Mouse (Mus musculus) neural tube, embryonic 14.5 days (tissue): ENCODE data around the gene Rlf. TPM values are rescaled to one million over a fixed set of nuclear protein-coding genes. Genes with fewer than 3 reads are reported as not detected.
A peak's percentile ranks its signal among the peaks of the same experiment; 100 is the strongest.

Experiments
- ATAC-seq: fragments of 200-750 bp; cut with Nextera tagmentation; 2 replicates; pipeline ENCODE4 v1.8.0; 2017; ENCODE audit warnings: low read depth, mild to moderate bottlenecking, moderate TSS enrichment, moderate library complexity
- H3K27ac ChIP-seq: fragments of 300-500 bp; sonication (generic); 2 replicates; pipeline ENCODE4 v1.5.1; 2014; ENCODE audit warnings: low read depth, mild to moderate bottlenecking, control low read depth, low read length, moderate library complexity, mixed read lengths
- H3K27me3 ChIP-seq: fragments of 300-500 bp; sonication (generic); 2 replicates; pipeline ENCODE4 v1.6.1; 2014; ENCODE audit warnings: low read length; ENCODE audit not compliant: control insufficient read depth, insufficient read depth
- H3K36me3 ChIP-seq: fragments of 300-500 bp; sonication (generic); 2 replicates; pipeline ENCODE4 v1.6.1; 2014; ENCODE audit warnings: low read length, mixed read lengths; ENCODE audit not compliant: control insufficient read depth, insufficient read depth
- H3K4me1 ChIP-seq: fragments of 300-500 bp; sonication (generic); 2 replicates; pipeline ENCODE4 v1.6.1; 2014; ENCODE audit warnings: low read length; ENCODE audit not compliant: control insufficient read depth, insufficient read depth
- H3K4me2 ChIP-seq: fragments of 300-500 bp; sonication (generic); 2 replicates; pipeline ENCODE4 v1.6.1; 2014; ENCODE audit warnings: mild to moderate bottlenecking, low read depth, low read length, control low read depth
- H3K4me3 ChIP-seq: fragments of 300-500 bp; sonication (generic); 2 replicates; pipeline ENCODE4 v1.5.1; 2014; ENCODE audit warnings: low read depth, low read length, control low read depth, mixed read lengths
- H3K9ac ChIP-seq: fragments of 300-500 bp; sonication (generic); replicated peaks from 2 replicates; pipeline ENCODE4 v1.6.1; 2014; ENCODE audit warnings: low read depth, mild to moderate bottlenecking, control low read depth, low read length, mixed read lengths
- H3K9me3 ChIP-seq: fragments of 300-500 bp; sonication (generic); 2 replicates; pipeline ENCODE4 v1.6.1; 2016; ENCODE audit warnings: low read length; ENCODE audit not compliant: control insufficient read depth
- WGBS: fragments of 180-500 bp; shearing (Covaris S2); extraction: QIAGEN DNeasy Blood & Tissue Kit; methylation state at CpG from one replicate; pipeline ENCODE4 v1.1.7; 2014; 5-methylcytosine and 5-hydroxymethylcytosine counted together
- polyA plus RNA-seq: library from polyadenylated mRNA; unstranded; fragments of >200 nt; fragmentation: Nextera tagmentation; extraction: Ambion mirVana; gene quantifications from 2 replicates; pipeline ENCODE4 v1.2.1, GENCODE M21; 2014

Gene Rlf
- polyA plus RNA-seq, 1 experiment from 2014 or later, result 28.2 TPM

GRCm38 (mm10) chr4:121223136-121223535, 8.3 kb upstream of the Rlf start:
- H3K36me3 ChIP-seq, result no peaks in the 10 kb centered on the region

GRCm38 (mm10) chr4:121216216-121216615, 1.3 kb upstream of the Rlf start:
- 70% methylated on average over 2 of the region's 2 CpGs for WGBS
- H3K9ac ChIP-seq, result no peak overlapping the region
- no peak overlapping the region for H3K4me2 ChIP-seq
- no peak for ATAC-seq
- H3K27me3 ChIP-seq, result no peaks in the 10 kb centered on the region
- no peaks in the 10 kb centered on the region for H3K36me3 ChIP-seq
- peaks cover 19% of the 10 kb centered on the region; the same call in 1 of the 2 replicates for H3K4me1 ChIP-seq
- no peaks in the 10 kb centered on the region for H3K9me3 ChIP-seq
- H3K4me3 ChIP-seq, result no peak overlapping the region
- no peak overlapping the region for H3K27ac ChIP-seq

More at GRCm38 (mm10) chr4:121223136-121223535, 8.3 kb upstream of the Rlf start:
- no peak for ATAC-seq
- Histone ChIP-seq H3K4me1 (no peaks in the 10 kb centered on the region), H3K9me3 (no peaks in the 10 kb centered on the region), H3K27ac (no peak overlapping the region), H3K9ac (no peak overlapping the region), H3K4me2 (no peak overlapping the region), H3K27me3 (no peaks in the 10 kb centered on the region), H3K4me3 (no peak overlapping the region)
- 62% methylated on average over 1 of the region's 1 CpGs for WGBS

- H3K4me2 ChIP-seq, result peak overlapping the region; percentile 93
- H3K36me3 ChIP-seq, result no peaks in the 10 kb centered on the region
- peak; percentile 52; the same call in 1 of the 2 replicates for ATAC-seq
- H3K27me3 ChIP-seq, result no peaks in the 10 kb centered on the region
- H3K4me3 ChIP-seq, result peak overlapping the region; percentile 89
- H3K9me3 ChIP-seq, result no peaks in the 10 kb centered on the region
- peak overlapping the region; percentile 97; the same call in 1 of the 2 replicates for H3K9ac ChIP-seq
- 29% methylated on average over 5 of the region's 5 CpGs for WGBS
- peak overlapping the region; percentile 92 for H3K27ac ChIP-seq
- H3K4me1 ChIP-seq, result peaks cover 19% of the 10 kb centered on the region; the same call in 1 of the 2 replicates
Observed at GRCm38 (mm10) chr4:121215489-121215888, 605 bp upstream of the Rlf start.

GRCm38 (mm10) chr4:121213936-121214792, 720 bp downstream of the Rlf start:
- WGBS, result 2% methylated on average over 23 of the region's 36 CpGs
- Histone ChIP-seq H3K27ac (peak overlapping the region; percentile 92), H3K36me3 (no peaks in the 10 kb centered on the region), H3K9me3 (no peaks in the 10 kb centered on the region), H3K4me1 (peaks cover 19% of the 10 kb centered on the region; the same call in 1 of the 2 replicates), H3K4me2 (peak overlapping the region; percentile 93), H3K9ac (peak overlapping the region; percentile 97), H3K27me3 (no peaks in the 10 kb centered on the region), H3K4me3 (peak overlapping the region; percentile 89)
- ATAC-seq, result peak; percentile 85

GRCm38 (mm10) chr4:121208911-121209310, 6.0 kb downstream of the Rlf start:
- Histone ChIP-seq H3K9ac (no peak overlapping the region), H3K27me3 (no peaks in the 10 kb centered on the region), H3K27ac (no peak overlapping the region), H3K4me1 (peaks cover 15% of the 10 kb centered on the region; the same call in 1 of the 2 replicates), H3K9me3 (no peaks in the 10 kb centered on the region), H3K4me2 (no peak overlapping the region), H3K4me3 (no peak overlapping the region), H3K36me3 (no peaks in the 10 kb centered on the region)
- ATAC-seq, result no peak
- 89% methylated on average over 4 of the region's 4 CpGs for WGBS

GRCm38 (mm10) chr4:121197856-121198255, 17.0 kb downstream of the Rlf start:
- Histone ChIP-seq H3K27me3 (no peaks in the 10 kb centered on the region), H3K4me3 (no peak overlapping the region), H3K4me1 (no peaks in the 10 kb centered on the region), H3K9ac (no peak overlapping the region), H3K4me2 (no peak overlapping the region), H3K27ac (no peak overlapping the region), H3K36me3 (no peaks in the 10 kb centered on the region), H3K9me3 (no peaks in the 10 kb centered on the region)
- 78% methylated on average over 4 of the region's 4 CpGs for WGBS
- no peak for ATAC-seq

- no peak overlapping the region for H3K27ac ChIP-seq
- 96% methylated on average over 4 of the region's 4 CpGs for WGBS
- H3K4me1 ChIP-seq, result no peaks in the 10 kb centered on the region
- no peaks in the 10 kb centered on the region for H3K27me3 ChIP-seq
- no peaks in the 10 kb centered on the region for H3K36me3 ChIP-seq
- H3K9me3 ChIP-seq, result no peaks in the 10 kb centered on the region
- H3K4me3 ChIP-seq, result no peak overlapping the region
- no peak overlapping the region for H3K4me2 ChIP-seq
- no peak for ATAC-seq
- no peak overlapping the region for H3K9ac ChIP-seq
Observed at GRCm38 (mm10) chr4:121196995-121197394, 17.9 kb downstream of the Rlf start.

- H3K4me2 ChIP-seq, result no peak overlapping the region
- no peaks in the 10 kb centered on the region for H3K9me3 ChIP-seq
- H3K27me3 ChIP-seq, result no peaks in the 10 kb centered on the region
- no peak for ATAC-seq
- H3K4me1 ChIP-seq, result no peaks in the 10 kb centered on the region
- H3K9ac ChIP-seq, result no peak overlapping the region
- WGBS, result 88% methylated on average over 2 of the region's 2 CpGs
- no peaks in the 10 kb centered on the region for H3K36me3 ChIP-seq
- H3K4me3 ChIP-seq, result no peak overlapping the region
- H3K27ac ChIP-seq, result no peak overlapping the region
Observed at GRCm38 (mm10) chr4:121196205-121196604, 18.7 kb downstream of the Rlf start.

- H3K4me2 ChIP-seq, result no peak overlapping the region
Observed at GRCm38 (mm10) chr4:121194736-121195135, 20.1 kb downstream of the Rlf start.

More at GRCm38 (mm10) chr4:121194736-121195135, 20.1 kb downstream of the Rlf start:
- no peaks in the 10 kb centered on the region for H3K9me3 ChIP-seq
- H3K4me3 ChIP-seq, result no peak overlapping the region
- no peaks in the 10 kb centered on the region for H3K36me3 ChIP-seq
- no peak for ATAC-seq
- no peak overlapping the region for H3K27ac ChIP-seq
- H3K27me3 ChIP-seq, result no peaks in the 10 kb centered on the region
- H3K9ac ChIP-seq, result no peak overlapping the region
- H3K4me1 ChIP-seq, result no peaks in the 10 kb centered on the region
